Mouse (Mus musculus) intestine, postnatal 0 days (tissue): ENCODE measurements around the gene AC161166.1. TPM values are rescaled to one million over a fixed set of nuclear protein-coding genes. Genes with fewer than 3 reads are reported as not detected.
A peak's percentile ranks its signal among the peaks of the same experiment; 100 is the strongest.
"Not testable (repeated sequence)": the region's sequence is repeated elsewhere in the genome, so short reads cannot be mapped to it uniquely, and the experiment has no call there.

ENCODE experiments used
- ATAC-seq: fragments of 200-750 bp; cut with Nextera tagmentation; 2 replicates; pipeline ENCODE4 v1.8.0; 2017; ENCODE audit warnings: mild to moderate bottlenecking, moderate TSS enrichment, moderate library complexity
- H3K27ac ChIP-seq: fragments of 300-500 bp; sonication (generic); 2 replicates; pipeline ENCODE4 v1.5.1; 2014; ENCODE audit warnings: mild to moderate bottlenecking, low read depth, low read length, moderate library complexity
- H3K27me3 ChIP-seq: fragments of 300-500 bp; sonication (generic); replicated peaks from 2 replicates; pipeline ENCODE4 v1.6.1; 2014; ENCODE audit warnings: low read length, mixed read lengths; ENCODE audit not compliant: control insufficient read depth, insufficient read depth
- H3K36me3 ChIP-seq: fragments of 300-500 bp; sonication (generic); 2 replicates; pipeline ENCODE4 v1.6.1; 2014; ENCODE audit warnings: mild to moderate bottlenecking, moderate library complexity; ENCODE audit not compliant: control insufficient read depth, insufficient read depth
- H3K4me1 ChIP-seq: fragments of 300-500 bp; sonication (generic); replicated peaks from 2 replicates; pipeline ENCODE4 v1.6.1; 2014; ENCODE audit warnings: antibody characterized with exemption, low read length, mixed read lengths; ENCODE audit not compliant: control insufficient read depth, insufficient read depth
- H3K4me2 ChIP-seq: fragments of 300-500 bp; sonication (generic); replicated peaks from 2 replicates; pipeline ENCODE4 v1.6.1; 2014; ENCODE audit warnings: low read depth, mild to moderate bottlenecking, moderate library complexity
- H3K4me3 ChIP-seq: fragments of 300-500 bp; sonication (generic); 2 replicates; pipeline ENCODE4 v1.5.1; 2014; ENCODE audit warnings: low read depth, low read length
- H3K9ac ChIP-seq: fragments of 300-500 bp; sonication (generic); 2 replicates; pipeline ENCODE4 v1.6.1; 2014; ENCODE audit warnings: mild to moderate bottlenecking, low read depth, low read length
- H3K9me3 ChIP-seq: fragments of 300-500 bp; sonication (generic); 2 replicates; pipeline ENCODE4 v1.6.1; 2016; ENCODE audit warnings: mixed run types; ENCODE audit not compliant: control insufficient read depth
- CTCF ChIP-seq: sonication (generic); IDR thresholded peaks from 2 replicates; pipeline ENCODE4 v1.5.1; 2016; ENCODE audit warnings: low read depth, mild to moderate bottlenecking, control low read depth, antibody characterized with exemption, moderate library complexity
- WGBS: fragments of 180-500 bp; shearing (Covaris S2); extraction: QIAGEN DNeasy Blood & Tissue Kit; methylation state at CpG from one replicate; pipeline ENCODE4 v1.1.7; 2014; 5-methylcytosine and 5-hydroxymethylcytosine counted together
- polyA plus RNA-seq: library from polyadenylated mRNA; unstranded; fragments of >200 nt; fragmentation: Nextera tagmentation; extraction: Ambion mirVana; gene quantifications from 2 replicates; pipeline ENCODE4 v1.2.1, GENCODE M21; 2015

Gene AC161166.1
- polyA plus RNA-seq, 1 experiment from 2014 or later = 0.05 TPM

DNA sequence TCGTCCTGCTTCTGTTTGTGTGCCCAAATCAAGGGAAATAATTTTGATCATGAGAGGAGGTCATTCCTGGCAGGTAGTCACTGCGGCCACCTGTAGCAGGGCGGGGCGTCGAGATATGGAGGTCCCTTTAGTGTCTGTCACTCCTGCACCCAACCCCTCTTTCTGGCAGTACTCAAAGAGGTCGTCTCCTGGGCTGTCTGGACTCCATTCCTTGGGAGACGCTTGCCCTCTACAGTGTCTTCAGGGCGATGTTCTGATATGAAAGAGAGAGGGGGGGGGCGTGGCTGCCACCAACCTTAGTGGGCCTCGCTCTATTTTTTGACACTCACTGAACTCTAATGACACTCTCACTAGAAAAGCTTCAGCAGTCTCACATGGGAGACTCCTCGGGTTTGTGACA lies 17.3 kb upstream of the AC161166.1 start:
- Histone ChIP-seq H3K4me1 (peaks cover 5% of the 10 kb centered on the region; the same call in 1 of the 2 replicates), H3K4me2 (peak overlapping the region; percentile 94), H3K4me3 (peak overlapping the region; percentile 67), H3K27ac (peak overlapping the region; percentile 86; the same call in 1 of the 2 replicates), H3K27me3 (no peaks in the 10 kb centered on the region), H3K9me3 (no peaks in the 10 kb centered on the region), H3K9ac (peak overlapping the region; percentile 80), H3K36me3 (peaks cover 17% of the 10 kb centered on the region)
- no peak for ATAC-seq
- TF ChIP-seq CTCF = no peak
- WGBS = 40% methylated on average over 11 of the region's 11 CpGs

DNA sequence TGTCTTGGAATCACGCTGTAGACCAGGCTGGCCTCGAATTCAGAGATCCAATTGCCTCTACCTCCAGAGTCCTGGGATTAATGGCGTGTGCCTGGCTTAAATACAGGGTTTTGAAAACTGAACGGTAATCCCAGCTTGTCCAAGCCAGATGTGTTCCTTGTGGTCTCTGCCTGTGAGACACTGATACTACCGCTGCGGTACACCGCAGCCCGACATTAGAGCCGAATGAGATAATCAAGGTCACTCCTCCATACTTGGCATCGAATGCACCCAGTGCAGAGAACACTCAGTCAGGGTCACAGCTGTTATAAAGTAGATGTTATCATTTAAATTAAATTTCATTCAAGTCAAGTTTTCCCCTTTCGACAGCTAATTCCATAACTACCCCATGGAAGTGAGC lies 16.6 kb upstream of the AC161166.1 start:
- Histone ChIP-seq H3K4me1 (peaks cover 5% of the 10 kb centered on the region; the same call in 1 of the 2 replicates), H3K36me3 (peaks cover 11% of the 10 kb centered on the region), H3K27ac (no peak overlapping the region), H3K4me2 (no peak overlapping the region), H3K9ac (no peak overlapping the region), H3K9me3 (no peaks in the 10 kb centered on the region), H3K27me3 (no peaks in the 10 kb centered on the region), H3K4me3 (no peak overlapping the region)
- no peak for ATAC-seq
- WGBS = 93% methylated on average over 11 of the region's 11 CpGs
- TF ChIP-seq CTCF = no peak

DNA sequence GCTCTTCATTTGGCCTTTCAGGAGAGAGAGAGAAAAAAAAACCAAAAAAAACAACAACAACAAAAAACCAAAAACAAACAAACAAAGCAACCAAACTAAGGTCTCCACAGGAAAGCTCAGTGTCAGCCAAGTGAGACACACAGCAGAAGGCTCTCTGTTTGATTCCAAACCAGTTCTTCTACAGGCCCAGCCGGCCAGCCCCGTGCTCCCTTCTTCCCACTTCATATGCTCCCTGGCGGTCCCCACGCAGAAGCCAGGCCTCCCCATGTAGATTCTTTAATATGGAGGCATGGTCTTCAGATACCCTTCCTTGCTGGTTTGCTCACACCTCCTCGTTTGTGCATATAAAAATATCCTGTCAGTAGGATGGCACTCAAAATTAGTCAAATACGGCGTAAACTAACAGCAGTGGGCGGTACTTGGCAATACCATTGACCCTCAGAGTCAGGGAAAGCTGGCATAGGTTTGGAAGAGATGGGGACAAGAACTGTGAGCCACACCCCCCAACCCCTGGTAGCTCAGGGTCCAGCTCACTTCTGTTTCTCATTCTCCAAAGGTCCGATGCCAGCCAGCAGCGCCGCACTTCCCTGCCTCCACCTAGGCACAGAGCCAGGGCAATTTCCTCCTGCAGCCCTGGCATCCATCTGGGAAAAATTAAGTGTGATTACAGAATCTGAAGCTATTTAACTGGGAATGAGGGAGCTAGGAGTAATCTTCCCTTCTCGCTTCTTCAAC lies 13.6 kb upstream of the AC161166.1 start:
- 84% methylated on average over 12 of the region's 12 CpGs for WGBS

DNA sequence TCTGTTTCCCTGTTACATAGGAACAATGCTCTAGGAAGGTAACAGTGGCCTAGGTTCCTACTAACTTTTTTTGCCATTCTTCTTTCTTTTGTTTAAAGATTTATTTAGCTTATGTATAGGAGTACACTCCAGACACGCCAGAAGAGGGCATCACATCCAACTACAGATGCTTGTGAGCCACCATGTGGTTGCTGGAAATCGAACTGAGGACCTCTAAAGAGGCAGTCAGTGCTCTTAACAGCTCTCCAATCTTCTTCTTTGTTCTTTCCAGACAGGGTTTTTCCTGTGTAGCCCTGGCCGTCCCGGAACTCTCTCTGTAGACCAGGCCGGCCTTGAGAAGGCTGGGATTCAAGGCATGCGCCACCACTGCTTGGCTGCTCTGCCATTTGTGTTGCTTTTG lies 12.7 kb upstream of the AC161166.1 start:
- Histone ChIP-seq H3K4me3 (no peak overlapping the region), H3K27ac (no peak overlapping the region)

More for the DNA sequence above, 13.6 kb upstream of the AC161166.1 start:
- Histone ChIP-seq H3K27me3 (no peaks in the 10 kb centered on the region), H3K36me3 (no peaks in the 10 kb centered on the region), H3K9me3 (no peaks in the 10 kb centered on the region), H3K4me1 (peaks cover 5% of the 10 kb centered on the region; the same call in 1 of the 2 replicates), H3K4me3 (no peak overlapping the region), H3K9ac (no peak overlapping the region), H3K4me2 (no peak overlapping the region), H3K27ac (no peak overlapping the region)
- TF ChIP-seq CTCF = no peak
- ATAC-seq = no peak

DNA sequence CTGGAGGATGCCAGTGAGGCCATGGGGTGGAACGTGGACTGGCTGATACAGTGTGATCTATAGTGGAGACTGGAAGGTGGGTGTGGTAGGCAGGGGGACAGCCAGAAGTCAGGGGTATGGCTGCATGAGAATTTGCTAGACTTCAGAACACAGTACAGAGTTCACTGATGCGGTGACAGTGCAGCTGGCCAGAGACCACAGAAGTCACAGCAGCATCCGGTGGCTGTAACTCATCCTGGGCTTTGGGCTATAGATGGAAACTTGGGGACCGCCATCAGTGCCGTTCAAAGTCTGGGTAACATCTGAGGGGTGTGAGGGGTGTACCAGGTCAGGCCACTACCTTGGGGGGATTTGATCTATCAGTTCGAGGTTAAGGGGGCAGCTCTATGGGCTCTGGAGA lies 11.5 kb upstream of the AC161166.1 start:
- Histone ChIP-seq H3K4me2 (no peak overlapping the region), H3K9me3 (no peaks in the 10 kb centered on the region), H3K9ac (no peak overlapping the region), H3K27ac (no peak overlapping the region), H3K36me3 (no peaks in the 10 kb centered on the region), H3K4me3 (no peak overlapping the region), H3K27me3 (no peaks in the 10 kb centered on the region), H3K4me1 (no peaks in the 10 kb centered on the region)
- WGBS = 86% methylated on average over 6 of the region's 6 CpGs
- TF ChIP-seq CTCF = no peak
- no peak for ATAC-seq

More for the DNA sequence above, 12.7 kb upstream of the AC161166.1 start:
- 78% methylated on average over 6 of the region's 6 CpGs for whole genome bisulfite sequencing
- ATAC-seq = no peak
- peaks cover 5% of the 10 kb centered on the region; the same call in 1 of the 2 replicates for H3K4me1 ChIP-seq
- peak; percentile 34 for TF ChIP-seq CTCF
- no peaks in the 10 kb centered on the region for H3K27me3 ChIP-seq
- H3K9ac ChIP-seq = no peak overlapping the region
- H3K36me3 ChIP-seq = no peaks in the 10 kb centered on the region
- no peak overlapping the region for H3K4me2 ChIP-seq
- H3K9me3 ChIP-seq = no peaks in the 10 kb centered on the region

DNA sequence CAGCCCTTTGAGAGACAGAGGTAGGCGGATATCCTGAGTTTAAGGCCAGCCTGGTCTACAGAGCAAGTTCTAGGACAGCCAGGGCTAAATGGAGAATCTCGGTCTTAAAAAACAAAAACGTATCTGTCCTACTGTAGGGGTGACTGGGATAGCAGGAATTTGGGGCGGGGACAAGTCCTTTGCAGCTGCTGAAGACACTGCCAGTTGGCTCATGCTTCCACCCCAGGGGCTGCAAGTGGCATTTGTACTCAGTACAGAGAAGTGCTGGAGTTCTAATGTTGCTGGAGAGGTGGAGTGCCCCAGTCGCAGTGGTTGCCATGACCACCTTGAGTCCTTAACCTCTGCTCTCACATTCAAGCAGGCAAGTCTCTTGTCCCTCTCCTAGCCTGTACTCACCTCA lies 10.6 kb upstream of the AC161166.1 start:
- Histone ChIP-seq H3K4me1 (no peaks in the 10 kb centered on the region), H3K4me2 (no peak overlapping the region), H3K4me3 (no peak overlapping the region), H3K9me3 (no peaks in the 10 kb centered on the region), H3K36me3 (no peaks in the 10 kb centered on the region), H3K27me3 (no peaks in the 10 kb centered on the region), H3K9ac (no peak overlapping the region), H3K27ac (no peak overlapping the region)
- no peak for ATAC-seq
- no peak for TF ChIP-seq CTCF
- WGBS = 59% methylated on average over 5 of the region's 5 CpGs

DNA sequence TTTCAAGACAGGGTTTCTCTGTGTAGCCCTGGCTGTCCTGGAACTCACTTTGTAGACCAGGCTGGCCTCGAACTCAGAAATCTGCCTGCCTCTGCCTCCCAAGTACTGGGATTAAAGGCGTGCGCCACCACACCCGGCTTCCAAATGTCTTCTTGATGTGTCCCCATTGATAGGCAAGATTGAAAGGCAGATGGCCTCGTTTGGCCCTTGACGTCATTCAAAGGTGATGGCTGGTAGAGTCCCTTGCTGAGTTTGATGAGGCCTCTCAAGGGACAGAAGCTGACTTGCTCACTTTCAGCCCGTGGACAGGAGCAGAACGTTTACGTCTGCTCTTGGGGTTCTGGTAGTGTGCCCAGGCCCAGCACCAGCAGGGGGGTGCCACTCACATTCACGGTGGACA lies 7.8 kb upstream of the AC161166.1 start:
- H3K9me3 ChIP-seq, H3K9ac ChIP-seq, H3K27me3 ChIP-seq, ATAC-seq, H3K4me1 ChIP-seq, H3K4me2 ChIP-seq, H3K36me3 ChIP-seq, H3K4me3 ChIP-seq, H3K27ac ChIP-seq: not testable (repeated sequence)
- 88% methylated on average over 9 of the region's 10 CpGs for WGBS
